ENCODE assay signal across 14 mouse cellular contexts in the genomic region with DNA sequence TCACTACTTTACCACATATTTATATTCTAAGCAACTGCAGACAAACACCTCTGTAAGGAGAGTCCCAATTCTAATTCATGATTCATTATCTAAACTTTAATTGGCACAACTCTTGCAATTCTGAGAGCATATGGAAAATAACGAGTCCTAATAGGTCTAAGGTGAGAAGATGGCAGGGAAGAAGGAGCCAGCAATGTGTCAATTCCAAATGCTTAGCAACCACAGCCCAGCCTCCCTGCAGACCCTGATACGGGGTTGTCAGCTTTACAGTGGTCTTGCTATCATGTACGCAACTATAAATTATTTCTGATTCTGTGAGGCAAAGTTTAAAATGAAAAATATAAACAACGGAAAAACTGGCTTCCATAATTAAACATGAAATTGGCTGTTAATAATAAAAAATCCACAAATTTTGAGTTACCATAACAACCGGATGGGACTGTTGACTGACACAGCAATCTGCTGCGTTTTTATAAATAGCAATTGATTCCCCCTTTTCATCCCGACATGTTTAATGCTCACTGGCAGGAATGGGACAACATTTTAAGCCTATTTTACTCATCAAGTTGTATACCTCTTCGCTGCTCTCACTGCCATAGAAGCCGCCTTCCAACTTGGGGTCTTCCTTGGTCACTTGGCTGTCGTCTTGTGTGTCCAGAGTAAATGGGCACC.
"Had no signal": no experiment of that assay in that cellular context is flagged by ENCODE, and none has a peak within 500 bp of the region (broad histone marks: within the 10 kb centered on the region; RNA-seq: fewer than 3 reads in every experiment).

No protein-coding gene starts in this region.

- H3K27me3 ChIP-seq: limb, embryonic 15.5 days; liver, embryonic 12.5 days; neural tube, embryonic 13.5 days; stomach, embryonic 15.5 days had no signal

- H3K4me1 ChIP-seq: limb, embryonic 15.5 days; liver, embryonic 12.5 days; midbrain, embryonic 10.5 days; stomach, embryonic 15.5 days had no signal

- DNase-seq: kidney, adult 2 months; kidney, postnatal 25 days; lung, embryonic 14.5 days; lung, postnatal 10 days; lung, postnatal 4 days; retina, postnatal 1 day; thymus, adult 2 months; thymus, postnatal 25 days had no signal

- H3K4me2 ChIP-seq: limb, embryonic 15.5 days; liver, embryonic 12.5 days; lung, embryonic 14.5 days; neural tube, embryonic 13.5 days; stomach, embryonic 15.5 days had no signal

- H3K4me3 ChIP-seq: limb, embryonic 15.5 days; liver, embryonic 12.5 days; midbrain, embryonic 10.5 days; neural tube, embryonic 13.5 days; stomach, embryonic 15.5 days had no signal

- H3K27ac ChIP-seq: limb, embryonic 15.5 days; liver, embryonic 12.5 days; midbrain, embryonic 10.5 days; neural tube, embryonic 13.5 days; stomach, embryonic 15.5 days had no signal

- H3K36me3 ChIP-seq: limb, embryonic 15.5 days; liver, embryonic 12.5 days; midbrain, embryonic 10.5 days; neural tube, embryonic 13.5 days; stomach, embryonic 15.5 days had no signal

- H3K9me3 ChIP-seq: limb, embryonic 15.5 days; liver, embryonic 12.5 days; midbrain, embryonic 10.5 days; neural tube, embryonic 13.5 days; stomach, embryonic 15.5 days had no signal

- ATAC-seq: liver, embryonic 12.5 days; midbrain, embryonic 16.5 days had no signal

- H3K9ac ChIP-seq: limb, embryonic 15.5 days; liver, embryonic 12.5 days; lung, embryonic 14.5 days; neural tube, embryonic 13.5 days; stomach, embryonic 15.5 days had no signal
